Mouse (Mus musculus): ENCODE measurements around the gene Abl2. TPM values are rescaled to one million over a fixed set of nuclear protein-coding genes. Genes with fewer than 3 reads are reported as not detected.
A peak's percentile ranks its signal among the peaks of the same experiment; 100 is the strongest.

Abl2 gene
- total RNA-seq, 2 experiments from 2014 or later, result 21.2 to 26.1 TPM

GRCm38 (mm10) chr1:156667141-156667926 lies 108.7 kb downstream of the Abl2 start:
- DNase-seq, result peak; percentile 28
- H3K4me3 ChIP-seq, result no peak overlapping the region
- TF ChIP-seq CTCF (IDR thresholded peaks at IDR 0.05), result no peak
- H3K27ac ChIP-seq, result peak overlapping the region; percentile 73
- intact Hi-C loops (cut with DNase I), result no loop called here

DNA sequence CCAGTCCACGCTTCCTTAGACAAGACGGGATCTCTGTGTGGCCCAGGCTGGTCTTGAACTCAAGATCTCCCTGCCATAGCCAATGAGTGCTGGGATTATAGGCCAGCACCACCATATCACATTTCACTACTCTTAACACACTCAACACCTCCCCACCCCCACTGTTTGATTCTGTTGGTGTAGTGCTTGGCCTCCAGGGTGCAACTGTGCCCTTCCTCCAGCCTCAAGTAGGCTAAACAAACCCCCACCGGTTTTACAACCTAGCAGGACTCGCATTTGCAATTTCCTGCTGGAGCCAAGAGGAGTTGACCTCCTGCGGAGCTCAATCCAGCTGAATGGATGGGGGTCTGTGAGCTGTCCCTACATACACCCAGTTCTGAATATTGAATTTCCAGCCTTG lies 110.0 kb downstream of the Abl2 start:
- intact Hi-C loops (cut with DNase I), result no loop called here
- no peak overlapping the region for H3K27ac ChIP-seq
- no peak overlapping the region for H3K4me3 ChIP-seq
- TF ChIP-seq CTCF (IDR thresholded peaks at IDR 0.05), result no peak
- DNase-seq, result no peak

GRCm38 (mm10) chr1:156669208-156669983 lies 110.8 kb downstream of the Abl2 start:
- no peak overlapping the region for H3K27ac ChIP-seq
- H3K4me3 ChIP-seq, result no peak overlapping the region
- DNase-seq, result no peak
- no peak for TF ChIP-seq CTCF (IDR thresholded peaks at IDR 0.05)
- intact Hi-C loops (cut with DNase I), result no loop called here

- H3K4me3 ChIP-seq, result no peak overlapping the region
- intact Hi-C loops (cut with DNase I), result no loop called here
- no peak for DNase-seq
- no peak overlapping the region for H3K27ac ChIP-seq
- no peak for TF ChIP-seq CTCF (IDR thresholded peaks at IDR 0.05)
Observed at GRCm38 (mm10) chr1:156671921-156672320, 113.3 kb downstream of the Abl2 start.

DNA sequence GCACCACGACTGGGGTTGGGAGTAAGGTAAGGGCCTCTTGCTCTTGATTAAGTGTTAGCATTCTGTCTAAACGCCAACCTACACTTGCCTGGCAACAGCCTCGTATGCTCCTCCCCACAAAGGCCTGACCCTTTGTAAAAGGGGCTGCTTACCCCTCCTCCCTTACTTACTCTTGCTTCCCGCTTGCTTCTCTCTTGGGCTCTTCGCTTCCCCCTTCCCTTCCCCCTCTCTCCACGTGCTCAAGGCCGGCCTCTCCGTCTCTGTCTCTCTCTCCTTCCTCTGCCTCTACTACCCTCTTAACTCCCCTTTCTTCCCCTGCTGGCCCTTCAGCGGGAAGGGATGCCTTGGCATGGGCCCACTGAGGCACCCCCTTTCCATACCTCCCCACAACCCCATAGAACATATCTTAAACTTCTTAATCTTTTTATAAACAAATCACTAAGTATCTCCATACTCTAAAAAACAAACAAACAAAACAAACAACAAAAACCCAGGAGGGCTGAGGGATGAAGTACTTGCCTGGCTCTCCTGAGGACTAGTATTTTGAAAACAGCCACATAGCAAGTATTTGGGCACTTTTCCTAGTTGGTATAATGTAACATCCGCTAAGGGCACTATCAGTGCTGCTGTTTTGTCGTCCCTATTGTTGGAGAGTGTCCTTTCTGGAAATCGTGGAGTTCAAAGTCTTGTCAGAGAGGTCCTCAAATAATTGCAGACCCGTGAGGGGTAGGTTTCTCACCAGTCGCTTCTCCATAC lies 114.3 kb downstream of the Abl2 start:
- no peak for TF ChIP-seq CTCF (IDR thresholded peaks at IDR 0.05)
- H3K27ac ChIP-seq, result peak overlapping the region; percentile 92
- peak overlapping the region; percentile 98 for H3K4me3 ChIP-seq
- intact Hi-C loops (cut with DNase I), result no loop called here
- no peak for DNase-seq

DNA sequence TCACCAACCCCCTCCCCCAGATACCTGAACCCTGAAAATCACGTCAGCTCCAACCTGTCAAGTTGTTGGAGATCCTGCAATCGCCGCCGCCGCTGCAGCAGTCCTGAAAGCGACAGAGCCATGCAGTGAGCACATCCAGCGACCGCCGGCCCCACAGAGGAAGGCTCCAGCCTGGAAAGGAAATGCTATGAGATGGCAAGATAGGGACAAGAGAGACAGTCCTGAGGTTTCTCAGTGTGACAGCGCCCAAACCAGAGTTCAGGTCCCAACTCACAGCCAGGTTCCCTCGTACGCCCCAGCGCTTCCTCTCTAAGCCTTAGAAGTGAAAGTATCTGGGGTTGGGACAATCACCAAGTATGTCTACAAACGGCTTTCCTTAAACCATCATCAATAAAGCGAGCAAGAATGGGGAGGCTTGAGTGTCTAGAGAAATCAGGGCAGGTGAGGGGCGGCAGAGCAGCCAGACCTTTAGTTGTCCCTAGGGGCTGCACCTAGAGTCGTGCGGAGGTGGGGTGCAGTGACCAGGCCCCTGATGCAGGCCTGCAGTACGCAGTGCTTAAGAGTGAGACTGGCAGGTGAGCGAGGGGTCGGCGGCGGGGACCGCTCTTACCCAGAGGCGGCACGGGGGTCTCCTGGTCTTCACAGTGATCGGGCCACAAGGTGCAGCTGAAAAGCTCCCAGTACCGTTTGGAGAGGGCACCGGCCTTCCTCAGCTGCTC lies 115.0 kb downstream of the Abl2 start:
- intact Hi-C loops (cut with DNase I), result no loop called here
- H3K4me3 ChIP-seq, result peak overlapping the region; percentile 98
- TF ChIP-seq CTCF (IDR thresholded peaks at IDR 0.05), result no peak
- DNase-seq, result peak; percentile 54
- peak overlapping the region; percentile 92 for H3K27ac ChIP-seq

GRCm38 (mm10) chr1:156674195-156675000 lies 115.8 kb downstream of the Abl2 start, which contains the start of gene Tor3a:
TSS of gene Tor3a (minus strand) at chr1:156674356.
- TF ChIP-seq CTCF (IDR thresholded peaks at IDR 0.05), result no peak
- Histone ChIP-seq H3K27ac (peak within 1 kb of the TSS; percentile 92), H3K4me3 (peak within 1 kb of the TSS; percentile 98)
- peak; percentile 91 for DNase-seq
- intact Hi-C loops (cut with DNase I), result no loop called here

DNA sequence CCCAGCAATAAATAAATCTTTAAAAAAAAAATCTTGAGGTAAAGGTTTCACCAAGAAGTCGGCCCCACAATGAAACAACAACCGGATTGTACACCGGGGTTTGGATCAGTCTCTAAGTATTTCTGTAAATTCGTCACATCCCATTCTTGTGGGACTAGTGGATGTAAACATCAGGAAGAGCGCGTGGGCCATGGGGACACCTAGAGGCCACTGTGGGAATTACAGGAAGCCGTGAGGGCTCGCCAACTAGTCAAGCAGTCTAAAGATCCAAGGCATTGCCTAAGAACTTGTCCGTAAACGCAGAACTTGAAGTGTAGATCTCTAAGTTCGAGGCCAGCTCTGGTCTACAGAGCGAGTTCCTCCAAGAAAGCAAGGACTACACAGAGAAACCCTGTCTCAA lies 117.6 kb downstream of the Abl2 start:
- TF ChIP-seq CTCF (IDR thresholded peaks at IDR 0.05), result peak; percentile 87
- Histone ChIP-seq H3K27ac (no peak overlapping the region), H3K4me3 (no peak overlapping the region)
- peak; percentile 62 for DNase-seq
- intact Hi-C loops (cut with DNase I), result loop anchor here (2.0 kb wide), 1 partner anchor 35 kb away; no protein-coding TSS in a partner anchor

GRCm38 (mm10) chr1:156676596-156676995 lies 118.0 kb downstream of the Abl2 start:
- no peak overlapping the region for H3K4me3 ChIP-seq
- intact Hi-C loops (cut with DNase I), result loop anchor here (2.0 kb wide), 1 partner anchor 36 kb away; no protein-coding TSS in a partner anchor
- DNase-seq, result no peak

GRCm38 (mm10) chr1:156677230-156677629 lies 118.6 kb downstream of the Abl2 start:
- intact Hi-C loops (cut with DNase I), result loop anchor here (2.0 kb wide), 1 partner anchor 36 kb away; no protein-coding TSS in a partner anchor

More at GRCm38 (mm10) chr1:156676596-156676995, 118.0 kb downstream of the Abl2 start:
- no peak for TF ChIP-seq CTCF (IDR thresholded peaks at IDR 0.05)
- H3K27ac ChIP-seq, result no peak overlapping the region

GRCm38 (mm10) chr1:156679599-156679998 lies 121.0 kb downstream of the Abl2 start:
- H3K4me3 ChIP-seq, result no peak overlapping the region
- no peak overlapping the region for H3K27ac ChIP-seq
- intact Hi-C loops (cut with DNase I), result no loop called here
- TF ChIP-seq CTCF (IDR thresholded peaks at IDR 0.05), result no peak
- DNase-seq, result no peak

More at GRCm38 (mm10) chr1:156677230-156677629, 118.6 kb downstream of the Abl2 start:
- TF ChIP-seq CTCF (IDR thresholded peaks at IDR 0.05), result no peak
- no peak for DNase-seq
- H3K4me3 ChIP-seq, result no peak overlapping the region
- H3K27ac ChIP-seq, result no peak overlapping the region
